Mouse (Mus musculus) limb, embryonic 11.5 days (tissue): ENCODE measurements around the gene Nos2. TPM values are rescaled to one million over a fixed set of nuclear protein-coding genes. Genes with fewer than 3 reads are reported as not detected.

ENCODE experiments used
- ATAC-seq: fragments of 200-750 bp; cut with Nextera tagmentation; 2 replicates; pipeline ENCODE4 v1.8.0; 2017; ENCODE audit warnings: low read depth; ENCODE audit not compliant: insufficient number of reproducible peaks, low FRiP score, low TSS enrichment
- DNase-seq: peaks from one replicate; pipeline ENCODE4 v3.0.0-alpha.2; 2015; ENCODE audit warnings: low spot score
- H3K27ac ChIP-seq: fragments of 300-500 bp; sonication (generic); replicated peaks from 2 replicates; pipeline ENCODE4 v1.5.1; 2014; ENCODE audit warnings: low read depth, mild to moderate bottlenecking, low read length
- H3K27me3 ChIP-seq: fragments of 300-500 bp; sonication (generic); 2 replicates; pipeline ENCODE4 v1.6.1; 2014; ENCODE audit warnings: mild to moderate bottlenecking, low read length, mixed read lengths; ENCODE audit not compliant: control insufficient read depth, insufficient read depth
- H3K36me3 ChIP-seq: fragments of 300-500 bp; sonication (generic); 2 replicates; pipeline ENCODE4 v1.6.1; 2014; ENCODE audit warnings: mild to moderate bottlenecking, low read length, moderate library complexity, mixed read lengths; ENCODE audit not compliant: control insufficient read depth, insufficient read depth
- H3K4me1 ChIP-seq: fragments of 300-500 bp; sonication (generic); 2 replicates; pipeline ENCODE4 v1.6.1; 2014; ENCODE audit warnings: low read length, mixed read lengths; ENCODE audit not compliant: control insufficient read depth, insufficient read depth
- H3K4me2 ChIP-seq: fragments of 300-500 bp; sonication (generic); 2 replicates; pipeline ENCODE4 v1.6.1; 2014; ENCODE audit warnings: low read depth, mild to moderate bottlenecking, moderate library complexity; ENCODE audit not compliant: severe bottlenecking
- H3K4me3 ChIP-seq: fragments of 300-500 bp; sonication (generic); 2 replicates; pipeline ENCODE4 v1.5.1; 2014; ENCODE audit warnings: low read depth, low read length
- H3K9ac ChIP-seq: fragments of 300-500 bp; sonication (generic); 2 replicates; pipeline ENCODE4 v1.6.1; 2014; ENCODE audit warnings: mild to moderate bottlenecking, low read length
- H3K9me3 ChIP-seq: fragments of 300-500 bp; sonication (generic); 2 replicates; pipeline ENCODE4 v1.6.1; 2016; ENCODE audit warnings: low read length; ENCODE audit not compliant: control insufficient read depth
- WGBS: fragments of 180-500 bp; shearing (Covaris S2); extraction: QIAGEN DNeasy Blood & Tissue Kit; methylation state at CpG from one replicate; pipeline ENCODE4 v1.1.7; 2014; 5-methylcytosine and 5-hydroxymethylcytosine counted together
- polyA plus RNA-seq: library from polyadenylated mRNA; unstranded; fragments of >200 nt; fragmentation: Nextera tagmentation; extraction: Ambion mirVana; gene quantifications from 2 replicates; pipeline ENCODE4 v1.2.1, GENCODE M21; 2014

The Nos2 gene
- polyA plus RNA-seq: 0.92 and 0.95 TPM in 2 replicates

DNA sequence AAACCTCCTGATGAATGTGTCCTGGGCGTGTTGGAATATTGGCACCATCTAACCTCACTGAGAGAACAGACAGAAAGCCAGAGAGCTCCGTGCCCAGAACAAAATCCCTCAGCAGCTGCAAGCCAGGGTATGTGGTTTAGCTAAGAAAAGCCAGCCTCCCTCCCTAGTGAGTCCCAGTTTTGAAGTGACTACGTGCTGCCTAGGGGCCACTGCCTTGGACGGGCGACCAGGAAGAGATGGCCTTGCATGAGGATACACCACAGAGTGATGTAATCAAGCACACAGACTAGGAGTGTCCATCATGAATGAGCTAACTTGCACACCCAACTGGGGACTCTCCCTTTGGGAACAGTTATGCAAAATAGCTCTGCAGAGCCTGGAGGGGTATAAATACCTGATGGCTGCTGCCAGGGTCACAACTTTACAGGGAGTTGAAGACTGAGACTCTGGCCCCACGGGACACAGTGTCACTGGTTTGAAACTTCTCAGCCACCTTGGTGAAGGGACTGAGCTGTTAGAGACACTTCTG lies at the start of gene Nos2:
Nos2 (plus strand) TSS at position 377 of the 529 bp plus-strand sequence.
- Histone ChIP-seq H3K4me1 (peaks cover 11% of the 10 kb centered on the region; the same call in 1 of the 2 replicates), H3K4me3 (no peak within 1 kb of the TSS), H3K4me2 (no peak within 1 kb of the TSS), H3K27ac (no peak within 1 kb of the TSS), H3K9ac (no peak within 1 kb of the TSS), H3K36me3 (no peaks in the 10 kb centered on the region), H3K9me3 (no peaks in the 10 kb centered on the region), H3K27me3 (peaks cover 19% of the 10 kb centered on the region)
- no peak for DNase-seq
- 55% methylated on average over 6 of the region's 6 CpGs for WGBS
- ATAC-seq: no peak

DNA sequence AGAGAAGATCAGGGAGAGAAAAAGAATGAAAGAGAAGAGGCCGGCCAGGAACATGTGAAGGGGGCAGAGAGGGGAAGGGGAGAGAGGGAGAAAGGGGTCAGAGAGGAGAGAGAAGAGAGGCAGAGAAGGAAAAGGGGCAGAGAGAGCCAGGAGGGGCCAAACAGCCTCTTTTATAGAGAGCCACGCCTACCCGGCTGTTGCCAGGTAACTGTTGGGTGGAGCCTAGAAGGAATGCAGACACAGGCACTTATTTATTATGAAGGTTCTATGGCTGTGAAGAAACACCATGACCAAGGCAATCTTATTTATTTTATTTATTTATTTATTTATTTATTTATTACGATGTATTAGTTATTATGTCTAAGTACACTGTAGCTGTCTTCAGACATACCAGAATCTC lies 49.7 kb upstream of the Nos2 start:
- Histone ChIP-seq H3K27ac (no peak overlapping the region), H3K4me2 (no peak overlapping the region), H3K4me3 (no peak overlapping the region), H3K9ac (no peak overlapping the region), H3K4me1 (no peaks in the 10 kb centered on the region), H3K36me3 (no peaks in the 10 kb centered on the region), H3K9me3 (no peaks in the 10 kb centered on the region), H3K27me3 (no peaks in the 10 kb centered on the region)
- DNase-seq: no peak
- WGBS: 95% methylated on average over 4 of the region's 4 CpGs
- ATAC-seq: no peak

DNA sequence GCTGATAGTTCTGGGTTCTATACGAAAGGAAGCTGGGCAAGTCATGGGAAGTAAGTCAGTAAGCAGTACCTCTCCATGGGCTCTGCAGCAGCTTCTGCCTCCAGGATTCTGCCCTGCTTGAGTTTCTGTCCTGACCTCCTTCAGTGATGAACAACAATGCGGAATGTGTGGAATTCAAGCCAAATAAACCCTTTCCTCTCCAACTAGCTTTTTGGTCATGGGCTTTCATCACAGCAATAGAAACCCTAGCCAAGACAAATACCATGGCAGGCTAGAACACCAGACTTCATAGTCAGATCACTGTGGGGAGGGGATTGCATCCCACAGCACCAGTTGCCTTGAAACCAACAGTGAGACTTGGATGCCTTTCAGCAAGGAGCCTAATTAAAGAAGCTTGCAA lies 47.8 kb upstream of the Nos2 start:
- no peaks in the 10 kb centered on the region for H3K9me3 ChIP-seq
- H3K9ac ChIP-seq: no peak overlapping the region
- 64% methylated on average over 2 of the region's 2 CpGs for WGBS
- ATAC-seq (no peak), DNase-seq (no peak)
- no peak overlapping the region for H3K4me2 ChIP-seq
- H3K27me3 ChIP-seq: no peaks in the 10 kb centered on the region
- H3K4me3 ChIP-seq: no peak overlapping the region
- no peaks in the 10 kb centered on the region for H3K36me3 ChIP-seq
- H3K27ac ChIP-seq: no peak overlapping the region
- no peaks in the 10 kb centered on the region for H3K4me1 ChIP-seq

DNA sequence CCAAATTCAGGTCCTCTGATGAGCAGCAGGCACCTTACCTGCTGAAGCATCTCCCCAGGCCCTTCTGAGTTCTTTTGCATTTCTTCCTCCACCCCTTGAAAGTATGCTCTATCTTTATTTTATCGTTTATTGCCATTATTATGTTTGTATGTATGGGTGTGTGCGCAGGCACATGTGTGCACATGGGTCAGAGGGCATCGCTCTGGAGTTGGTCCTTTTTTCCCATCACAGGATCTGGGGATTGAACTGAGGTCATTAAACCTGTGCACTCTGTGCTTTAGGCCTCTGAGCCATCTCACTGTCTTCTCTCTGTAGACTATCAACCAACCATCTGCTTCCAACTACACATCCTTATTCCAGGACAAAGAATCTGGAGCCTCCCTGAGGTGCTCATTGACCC lies 40.9 kb upstream of the Nos2 start:
- Histone ChIP-seq H3K4me3 (no peak overlapping the region), H3K27ac (no peak overlapping the region), H3K27me3 (no peaks in the 10 kb centered on the region), H3K4me1 (no peaks in the 10 kb centered on the region), H3K9me3 (no peaks in the 10 kb centered on the region), H3K9ac (no peak overlapping the region), H3K36me3 (no peaks in the 10 kb centered on the region), H3K4me2 (no peak overlapping the region)
- ATAC-seq (no peak), DNase-seq (no peak)
- WGBS: 88% methylated on average over 3 of the region's 3 CpGs

DNA sequence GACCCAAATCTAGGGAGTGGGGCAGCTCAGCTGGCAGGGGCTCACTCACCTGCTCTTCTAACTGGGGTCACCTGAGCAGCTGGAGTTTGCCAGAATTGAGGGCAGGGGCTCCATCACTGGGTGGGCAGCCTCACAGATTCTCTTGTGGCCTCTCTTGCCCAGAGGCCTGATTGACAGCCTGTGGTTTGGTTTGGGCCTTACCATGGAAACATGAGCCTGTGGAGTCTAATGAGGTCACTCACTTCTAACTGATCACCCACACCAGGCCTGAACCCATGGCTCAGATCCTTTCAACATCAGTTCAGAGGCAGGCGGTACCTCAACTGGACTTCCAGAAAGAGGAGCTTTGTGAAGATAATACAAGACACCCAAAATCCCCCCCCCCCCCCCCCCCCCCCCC lies 33.9 kb upstream of the Nos2 start:
- Histone ChIP-seq H3K27ac (peak overlapping the region; percentile 70), H3K4me3 (no peak overlapping the region), H3K9ac (no peak overlapping the region), H3K36me3 (no peaks in the 10 kb centered on the region), H3K9me3 (no peaks in the 10 kb centered on the region), H3K4me2 (no peak overlapping the region), H3K4me1 (peaks cover 4% of the 10 kb centered on the region; the same call in 1 of the 2 replicates), H3K27me3 (no peaks in the 10 kb centered on the region)
- 56% methylated on average over 1 of the region's 1 CpGs for WGBS
- DNase-seq: peak; percentile 23
- no peak for ATAC-seq

DNA sequence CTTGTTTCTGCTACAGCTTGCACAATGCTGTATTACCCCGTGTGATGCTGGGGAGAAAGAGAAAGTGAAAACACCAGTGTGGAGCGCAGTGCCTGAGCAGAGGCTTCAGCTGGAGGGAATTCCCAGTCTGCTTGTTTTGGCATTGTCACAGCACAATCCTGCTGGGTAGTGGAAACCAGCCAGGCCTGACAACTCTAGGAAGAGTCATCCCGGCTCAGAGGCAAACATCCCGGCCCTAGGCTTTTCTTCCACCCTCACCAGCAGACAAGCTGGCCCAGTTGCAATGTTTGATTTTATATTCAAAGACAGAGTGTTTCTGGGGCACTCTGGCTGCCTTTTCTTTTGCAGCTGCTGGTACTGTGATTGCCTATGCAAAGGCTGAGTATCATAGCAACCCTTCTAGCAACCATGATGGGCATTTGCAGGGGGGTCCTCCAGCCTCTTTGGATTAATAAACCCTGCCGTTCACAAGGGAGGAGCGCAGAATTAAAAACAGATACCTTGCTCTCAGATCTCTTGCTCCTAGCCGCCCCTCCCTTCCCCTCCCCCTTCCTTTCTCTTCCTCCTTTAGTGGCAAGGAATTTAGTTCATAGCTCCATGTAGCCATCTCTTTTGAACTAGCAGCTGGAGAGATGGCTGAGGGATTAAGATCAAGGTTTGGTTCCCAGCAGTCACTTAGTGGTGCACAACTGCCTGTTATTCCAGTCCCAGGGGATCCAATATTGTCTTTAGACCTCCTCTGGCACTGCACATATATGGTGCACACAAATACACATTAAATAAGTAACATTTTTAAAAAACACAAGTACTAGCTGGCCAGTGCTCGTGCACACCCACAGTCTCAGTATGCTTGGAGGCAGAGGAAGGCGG lies 33.2 kb upstream of the Nos2 start:
- DNase-seq (peak; percentile 50), ATAC-seq (no peak)
- Histone ChIP-seq H3K9me3 (no peaks in the 10 kb centered on the region), H3K4me1 (peaks cover 4% of the 10 kb centered on the region; the same call in 1 of the 2 replicates), H3K27me3 (no peaks in the 10 kb centered on the region), H3K9ac (no peak overlapping the region), H3K4me3 (no peak overlapping the region), H3K27ac (peak overlapping the region; percentile 70), H3K4me2 (no peak overlapping the region), H3K36me3 (no peaks in the 10 kb centered on the region)
- WGBS: 31% methylated on average over 9 of the region's 9 CpGs

DNA sequence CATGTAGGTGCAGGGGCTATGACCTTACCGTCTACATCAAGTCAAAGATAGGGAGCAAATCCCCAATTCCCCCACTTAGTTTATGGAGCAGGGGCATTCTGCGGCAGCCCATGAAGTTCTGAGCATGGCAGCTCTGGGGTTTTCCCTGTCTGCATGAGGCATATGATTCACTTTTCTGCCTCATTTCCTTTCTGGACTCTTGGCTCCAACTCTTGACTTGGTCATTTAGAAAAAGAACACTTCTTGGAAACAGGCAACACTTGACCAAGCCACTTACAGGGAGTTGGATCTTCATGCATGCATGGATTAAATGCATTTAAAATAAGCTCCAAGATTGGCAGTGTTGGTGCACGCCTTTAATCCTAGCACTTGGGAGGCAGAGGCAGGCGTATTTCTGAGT lies 31.4 kb upstream of the Nos2 start:
- no peak for ATAC-seq
- H3K4me3 ChIP-seq: no peak overlapping the region
- DNase-seq: no peak
- H3K27ac ChIP-seq: no peak overlapping the region
- H3K9ac ChIP-seq: no peak overlapping the region
- H3K27me3 ChIP-seq: no peaks in the 10 kb centered on the region
- WGBS: 90% methylated on average over 4 of the region's 4 CpGs
- H3K9me3 ChIP-seq: no peaks in the 10 kb centered on the region
- no peaks in the 10 kb centered on the region for H3K36me3 ChIP-seq
- peaks cover 4% of the 10 kb centered on the region; the same call in 1 of the 2 replicates for H3K4me1 ChIP-seq
- H3K4me2 ChIP-seq: no peak overlapping the region

DNA sequence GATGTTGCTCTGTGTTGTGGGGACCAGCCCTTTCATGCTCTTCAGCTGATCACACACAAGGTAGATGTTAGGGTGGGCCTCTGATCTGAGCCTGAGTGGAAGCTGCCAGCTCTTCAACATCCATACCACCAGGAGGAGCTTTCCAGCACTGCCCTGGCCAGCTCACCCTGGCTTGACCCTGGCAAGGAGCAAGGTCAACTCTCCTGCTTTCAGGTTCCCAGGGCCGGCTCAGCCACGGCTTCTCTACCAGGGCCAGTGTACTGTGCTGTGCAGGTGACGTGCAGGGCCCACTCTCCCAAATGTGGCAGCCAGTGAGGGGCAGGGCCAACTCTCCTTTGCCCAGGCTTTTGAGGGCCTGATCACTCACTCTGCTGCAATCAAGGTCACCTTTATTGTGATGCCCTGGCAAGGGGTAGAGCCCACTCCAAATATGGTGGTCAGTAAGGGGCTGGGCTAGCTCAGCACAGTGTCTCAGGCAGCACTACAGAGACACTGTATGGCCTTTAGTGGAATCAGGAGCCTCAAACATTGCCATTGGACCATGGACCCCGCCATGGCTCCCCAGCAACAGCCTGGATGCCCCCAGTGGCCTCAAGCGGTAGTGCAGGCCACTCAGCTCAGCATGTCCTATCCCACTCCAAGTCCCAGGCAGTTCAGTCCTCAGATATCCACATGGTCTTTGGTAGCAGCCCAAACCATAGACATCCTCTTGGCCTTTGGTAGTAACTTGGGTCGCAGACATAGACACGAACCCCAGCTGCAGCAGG lies 24.0 kb upstream of the Nos2 start:
- no peak overlapping the region for H3K27ac ChIP-seq
- H3K4me1 ChIP-seq: no peaks in the 10 kb centered on the region
- no peak overlapping the region for H3K4me3 ChIP-seq
- peak; percentile 55 for DNase-seq
- H3K4me2 ChIP-seq: no peak overlapping the region
- 71% methylated on average over 7 of the region's 7 CpGs for WGBS
- H3K36me3 ChIP-seq: no peaks in the 10 kb centered on the region
- H3K9me3 ChIP-seq: no peaks in the 10 kb centered on the region
- H3K9ac ChIP-seq: no peak overlapping the region
- no peaks in the 10 kb centered on the region for H3K27me3 ChIP-seq
- no peak for ATAC-seq
